Mouse (Mus musculus): ENCODE measurements around the gene Vhl.

GRCm38 (mm10) chr6:113632863-113633262, 9.1 kb downstream of the Vhl start:
- TF ChIP-seq CTCF (IDR thresholded peaks at IDR 0.05; ENCODE audit: insufficient read depth, low read depth, low read length) (no peak), POLR2A (IDR thresholded peaks at IDR 0.05; ENCODE audit: insufficient read depth, low read depth, low read length) (no peak)

All from olfactory bulb, adult 2 months (tissue).